Mouse (Mus musculus): ENCODE measurements around the gene 2310034G01Rik. TPM values are rescaled to one million over a fixed set of nuclear protein-coding genes. Genes with fewer than 3 reads are reported as not detected.

The 2310034G01Rik gene
- polyA plus RNA-seq, 1 experiment from 2014 or later = 2.4 TPM

DNA sequence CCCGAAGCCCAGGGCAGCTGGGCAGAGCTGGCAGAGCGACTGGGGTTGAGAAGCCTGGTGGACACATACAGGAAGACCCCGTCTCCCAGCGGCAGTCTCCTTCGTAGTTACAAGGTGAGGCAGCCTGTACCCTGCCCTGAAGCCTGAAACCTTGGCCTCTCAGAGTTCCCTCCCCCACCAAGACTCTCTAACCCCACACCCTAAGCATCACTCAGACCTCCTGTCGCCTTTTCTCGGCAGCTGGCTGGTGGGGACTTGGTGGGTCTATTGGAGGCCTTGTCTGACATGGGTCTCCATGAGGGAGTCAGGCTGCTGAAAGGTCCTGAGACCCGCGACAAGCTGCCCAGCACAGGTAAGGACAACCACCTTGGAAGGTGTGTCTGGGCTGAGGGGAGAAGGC lies 38.8 kb downstream of the 2310034G01Rik start:
- no peak for ATAC-seq (ENCODE audit: low FRiP score)
- Histone ChIP-seq H3K4me2 (no peak overlapping the region), H3K36me3 (peaks cover 29% of the 10 kb centered on the region), H3K27ac (replicated peaks) (no peak overlapping the region), H3K27me3 (replicated peaks) (peaks cover 59% of the 10 kb centered on the region), H3K9me3 (replicated peaks) (no peaks in the 10 kb centered on the region), H3K4me1 (peaks cover 24% of the 10 kb centered on the region), H3K4me3 (replicated peaks) (no peak overlapping the region), H3K9ac (replicated peaks) (no peak overlapping the region)
- 89% methylated on average over 9 of the region's 9 CpGs for WGBS

GRCm38 (mm10) chr19:46310312-46310865 lies 39.7 kb downstream of the 2310034G01Rik start:
- Histone ChIP-seq H3K27ac (replicated peaks) (no peak overlapping the region), H3K9me3 (replicated peaks) (no peaks in the 10 kb centered on the region), H3K4me2 (no peak overlapping the region), H3K9ac (replicated peaks) (no peak overlapping the region), H3K27me3 (replicated peaks) (peaks cover 59% of the 10 kb centered on the region), H3K36me3 (peaks cover 29% of the 10 kb centered on the region), H3K4me3 (replicated peaks) (no peak overlapping the region), H3K4me1 (peaks cover 24% of the 10 kb centered on the region)
- WGBS = 90% methylated on average over 12 of the region's 12 CpGs
- no peak for ATAC-seq (ENCODE audit: low FRiP score)

DNA sequence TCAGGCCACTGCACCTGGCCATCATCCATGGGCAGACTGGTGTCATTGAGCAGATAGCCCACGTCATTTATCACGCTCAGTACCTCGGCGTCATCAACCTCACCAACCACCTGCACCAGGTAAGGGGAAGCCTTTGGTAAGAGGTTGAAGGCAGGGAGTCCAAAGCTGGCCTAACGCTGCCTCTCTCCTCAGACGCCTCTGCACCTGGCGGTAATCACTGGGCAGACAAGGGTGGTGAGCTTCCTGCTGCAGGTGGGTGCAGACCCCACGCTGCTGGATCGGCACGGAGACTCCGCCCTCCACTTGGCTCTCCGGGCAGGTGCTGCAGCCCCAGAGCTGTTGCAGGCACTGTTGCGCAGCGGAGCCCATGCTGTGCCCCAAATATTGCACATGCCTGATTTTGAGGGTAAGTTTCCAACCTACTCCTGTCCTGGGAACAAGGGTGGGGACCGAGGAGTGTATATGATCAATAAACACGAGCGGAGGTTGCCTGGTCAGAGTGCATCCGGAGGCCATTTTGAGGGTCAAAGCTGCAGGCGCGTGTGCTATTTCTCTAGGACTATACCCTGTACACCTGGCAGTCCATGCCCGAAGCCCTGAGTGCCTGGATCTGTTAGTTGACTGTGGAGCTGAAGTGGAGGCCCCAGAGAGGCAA lies 40.3 kb downstream of the 2310034G01Rik start:
- peaks cover 26% of the 10 kb centered on the region for H3K4me1 ChIP-seq

DNA sequence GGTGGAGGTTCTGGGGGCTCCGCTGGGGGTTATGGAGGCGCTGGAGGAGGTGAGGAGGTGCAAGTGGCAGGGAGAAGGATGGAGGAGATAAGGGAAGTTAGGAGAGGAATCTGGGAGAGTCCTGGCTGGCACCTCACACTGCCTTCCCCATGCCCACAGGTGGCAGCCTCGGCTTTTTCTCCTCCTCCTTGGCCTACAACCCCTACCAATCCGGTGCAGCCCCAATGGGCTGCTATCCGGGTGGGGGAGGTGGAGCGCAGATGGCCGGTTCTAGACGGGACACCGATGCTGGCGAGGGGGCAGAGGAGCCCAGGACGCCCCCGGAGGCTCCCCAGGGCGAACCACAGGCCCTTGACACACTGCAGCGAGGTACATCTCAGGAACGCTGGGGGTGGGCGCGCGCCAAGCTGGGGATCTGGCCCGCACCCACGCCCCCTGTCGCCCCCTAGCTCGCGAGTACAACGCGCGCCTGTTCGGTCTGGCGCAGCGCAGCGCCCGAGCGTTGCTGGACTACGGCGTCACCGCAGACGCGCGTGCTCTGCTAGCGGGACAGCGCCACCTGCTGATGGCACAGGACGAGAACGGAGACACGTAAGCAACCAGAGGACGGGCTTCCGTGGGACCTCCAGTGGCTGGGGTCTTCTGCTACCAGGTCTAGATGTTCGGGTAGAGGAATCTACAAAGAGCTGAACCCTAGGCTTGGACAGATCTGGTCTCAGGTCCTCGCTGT lies 41.2 kb downstream of the 2310034G01Rik start:
- peaks cover 35% of the 10 kb centered on the region for H3K4me1 ChIP-seq
- H3K9ac ChIP-seq (replicated peaks) = peak overlapping the region; percentile 58
- H3K4me3 ChIP-seq (replicated peaks) = peak overlapping the region; percentile 47
- H3K27ac ChIP-seq (replicated peaks) = no peak overlapping the region
- peaks cover 25% of the 10 kb centered on the region for H3K36me3 ChIP-seq
- peaks cover 56% of the 10 kb centered on the region for H3K27me3 ChIP-seq (replicated peaks)
- WGBS = 2% methylated on average over 47 of the region's 47 CpGs
- no peaks in the 10 kb centered on the region for H3K9me3 ChIP-seq (replicated peaks)
- ATAC-seq (ENCODE audit: low FRiP score) = peak; percentile 71
- H3K4me2 ChIP-seq = peak overlapping the region; percentile 92

More for the DNA sequence above, 40.3 kb downstream of the 2310034G01Rik start:
- H3K4me3 ChIP-seq (replicated peaks) = no peak overlapping the region
- no peak overlapping the region for H3K9ac ChIP-seq (replicated peaks)
- H3K27me3 ChIP-seq (replicated peaks) = peaks cover 59% of the 10 kb centered on the region
- H3K27ac ChIP-seq (replicated peaks) = no peak overlapping the region
- H3K9me3 ChIP-seq (replicated peaks) = no peaks in the 10 kb centered on the region
- ATAC-seq (ENCODE audit: low FRiP score) = no peak
- H3K4me2 ChIP-seq = 0 out of 2 replicates have a peak overlapping the region, but pooled peaks have one; percentile 92
- 82% methylated on average over 21 of the region's 21 CpGs for WGBS
- peaks cover 29% of the 10 kb centered on the region for H3K36me3 ChIP-seq

- Histone ChIP-seq H3K4me2 (peak overlapping the region; percentile 92), H3K4me3 (replicated peaks) (peak overlapping the region; percentile 47), H3K36me3 (peaks cover 21% of the 10 kb centered on the region), H3K4me1 (peaks cover 39% of the 10 kb centered on the region), H3K27ac (replicated peaks) (no peak overlapping the region), H3K27me3 (replicated peaks) (peaks cover 51% of the 10 kb centered on the region), H3K9ac (replicated peaks) (peak overlapping the region; percentile 58; the same call in 1 of the 2 replicates), H3K9me3 (replicated peaks) (no peaks in the 10 kb centered on the region)
- 61% methylated on average over 16 of the region's 16 CpGs for WGBS
- no peak for ATAC-seq (ENCODE audit: low FRiP score)
These were observed 41.8 kb downstream of the 2310034G01Rik start for GRCm38 (mm10) chr19:46308303-46308702.

GRCm38 (mm10) chr19:46307781-46308180 lies 42.3 kb downstream of the 2310034G01Rik start:
- 79% methylated on average over 16 of the region's 16 CpGs for WGBS
- Histone ChIP-seq H3K4me3 (replicated peaks) (no peak overlapping the region), H3K27me3 (replicated peaks) (peaks cover 47% of the 10 kb centered on the region), H3K9ac (replicated peaks) (no peak overlapping the region), H3K9me3 (replicated peaks) (no peaks in the 10 kb centered on the region), H3K4me1 (peaks cover 39% of the 10 kb centered on the region), H3K4me2 (no peak overlapping the region), H3K27ac (replicated peaks) (no peak overlapping the region), H3K36me3 (peaks cover 16% of the 10 kb centered on the region)
- no peak for ATAC-seq (ENCODE audit: low FRiP score)

DNA sequence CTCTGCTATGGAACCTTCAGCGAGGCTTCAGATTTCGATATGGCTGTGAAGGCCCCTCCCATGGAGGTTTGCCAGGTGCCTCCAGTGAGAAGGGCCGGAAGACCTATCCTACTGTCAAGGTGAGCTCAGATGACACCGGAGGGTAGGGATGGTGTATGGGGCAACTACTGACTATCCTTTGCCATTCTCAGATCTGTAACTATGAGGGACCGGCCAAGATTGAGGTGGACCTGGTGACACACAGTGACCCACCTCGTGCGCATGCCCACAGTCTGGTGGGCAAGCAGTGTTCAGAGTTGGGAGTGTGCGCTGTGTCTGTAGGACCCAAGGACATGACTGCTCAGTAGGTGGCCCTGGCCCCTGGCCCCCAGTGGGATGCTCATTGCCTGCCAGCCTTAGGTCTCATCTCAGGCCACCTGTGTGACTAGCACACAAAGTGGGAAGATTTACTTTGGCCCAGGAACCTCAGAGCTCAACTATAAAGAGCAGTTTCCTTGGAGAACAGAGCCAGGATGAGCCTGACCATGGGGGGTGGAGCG lies 43.3 kb downstream of the 2310034G01Rik start:
- H3K27ac ChIP-seq (replicated peaks) = no peak overlapping the region
- peaks cover 42% of the 10 kb centered on the region for H3K27me3 ChIP-seq (replicated peaks)
- H3K4me3 ChIP-seq (replicated peaks) = no peak overlapping the region
- no peaks in the 10 kb centered on the region for H3K9me3 ChIP-seq (replicated peaks)
- H3K36me3 ChIP-seq = peaks cover 8% of the 10 kb centered on the region; the same call in 1 of the 2 replicates
- 88% methylated on average over 9 of the region's 9 CpGs for WGBS
- H3K4me2 ChIP-seq = no peak overlapping the region
- H3K4me1 ChIP-seq = peaks cover 39% of the 10 kb centered on the region
- H3K9ac ChIP-seq (replicated peaks) = no peak overlapping the region
- no peak for ATAC-seq (ENCODE audit: low FRiP score)

GRCm38 (mm10) chr19:46306268-46306610 lies 43.9 kb downstream of the 2310034G01Rik start:
- Histone ChIP-seq H3K27me3 (replicated peaks) (peaks cover 42% of the 10 kb centered on the region), H3K27ac (replicated peaks) (no peak overlapping the region), H3K4me1 (peaks cover 39% of the 10 kb centered on the region), H3K4me2 (peak overlapping the region; percentile 93), H3K36me3 (peaks cover 2% of the 10 kb centered on the region; the same call in 1 of the 2 replicates), H3K9me3 (replicated peaks) (no peaks in the 10 kb centered on the region), H3K9ac (replicated peaks) (0 out of 2 replicates have a peak overlapping the region, but pooled peaks have one; percentile 44), H3K4me3 (replicated peaks) (peak overlapping the region; percentile 47)
- 56% methylated on average over 5 of the region's 5 CpGs for WGBS
- no peak for ATAC-seq (ENCODE audit: low FRiP score)

DNA sequence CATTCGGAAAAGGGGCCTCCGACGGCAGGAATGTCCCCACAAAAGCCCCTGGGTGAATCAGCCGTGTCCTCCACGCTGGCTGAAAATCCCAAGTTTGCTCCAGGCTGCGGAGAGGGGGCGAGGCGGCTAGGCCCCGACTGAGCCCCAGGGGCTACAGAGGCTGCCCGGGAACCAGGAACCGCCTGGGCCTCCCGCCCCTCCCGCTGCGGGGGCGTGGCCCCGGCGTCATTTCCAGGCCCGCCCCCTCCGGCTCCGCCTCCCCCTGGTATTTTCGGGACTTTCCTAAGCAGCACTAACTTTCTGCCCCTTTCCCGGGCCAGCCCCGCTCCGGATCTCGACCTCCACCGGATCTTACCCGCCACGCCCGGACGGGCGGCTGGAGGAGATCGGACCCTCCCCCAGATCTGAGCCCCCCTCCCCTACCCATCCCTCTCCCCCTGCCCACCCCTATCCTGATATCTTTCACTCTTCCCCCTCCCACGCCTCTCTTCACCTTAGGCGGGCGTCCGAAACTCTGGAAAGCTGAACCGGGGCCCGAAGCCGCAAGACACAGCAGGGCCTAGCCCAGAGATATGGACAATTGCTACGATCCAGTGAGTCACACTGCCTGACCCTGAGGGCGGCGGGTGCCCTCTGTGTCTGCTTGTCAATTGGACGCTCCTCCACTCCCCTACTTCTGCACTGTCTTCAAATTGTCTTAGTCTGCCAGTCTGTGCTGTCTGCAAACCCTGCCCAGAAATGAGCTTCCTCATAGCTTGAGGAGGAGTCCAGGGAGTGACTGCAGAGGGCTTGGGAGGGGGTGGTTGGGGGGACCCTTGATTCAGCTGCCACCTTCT lies 44.5 kb downstream of the 2310034G01Rik start:
- peak overlapping the region; percentile 44 for H3K9ac ChIP-seq (replicated peaks)
- H3K4me2 ChIP-seq = peak overlapping the region; percentile 93
- no peaks in the 10 kb centered on the region for H3K36me3 ChIP-seq
- no peak for ATAC-seq (ENCODE audit: low FRiP score)
- no peaks in the 10 kb centered on the region for H3K9me3 ChIP-seq (replicated peaks)
- peaks cover 39% of the 10 kb centered on the region for H3K4me1 ChIP-seq
- peaks cover 42% of the 10 kb centered on the region for H3K27me3 ChIP-seq (replicated peaks)
- peak overlapping the region; percentile 47 for H3K4me3 ChIP-seq (replicated peaks)
- 2% methylated on average over 41 of the region's 43 CpGs for WGBS
- no peak overlapping the region for H3K27ac ChIP-seq (replicated peaks)

- H3K4me3 ChIP-seq (replicated peaks) = peak overlapping the region; percentile 47
- H3K36me3 ChIP-seq = no peaks in the 10 kb centered on the region
- peak overlapping the region; percentile 93 for H3K4me2 ChIP-seq
- H3K4me1 ChIP-seq = peaks cover 39% of the 10 kb centered on the region
- H3K9me3 ChIP-seq (replicated peaks) = no peaks in the 10 kb centered on the region
- no peak for ATAC-seq (ENCODE audit: low FRiP score)
- peaks cover 42% of the 10 kb centered on the region for H3K27me3 ChIP-seq (replicated peaks)
- under 1% methylated on average over 34 of the region's 34 CpGs for WGBS
- H3K27ac ChIP-seq (replicated peaks) = peak overlapping the region; percentile 62
- peak overlapping the region; percentile 44 for H3K9ac ChIP-seq (replicated peaks)
These were observed 45.2 kb downstream of the 2310034G01Rik start for GRCm38 (mm10) chr19:46304908-46305333.
